Mouse (Mus musculus): Measurements from ENCODE around the gene Snrpa1. TPM values are rescaled to one million over a fixed set of nuclear protein-coding genes. Genes with fewer than 3 reads are reported as not detected.
A peak's percentile ranks its signal among the peaks of the same experiment; 100 is the strongest.
"Not testable (repeated sequence)": the region's sequence is repeated elsewhere in the genome, so short reads cannot be mapped to it uniquely, and the experiment has no call there.

Snrpa1 gene
- total and polyA plus RNA-seq, 3 experiments, result 92.9 to 157 (median 130) TPM

- Histone ChIP-seq H3K4me1 (ENCODE audit: insufficient read depth, low read depth, low read length) (no peaks in the 10 kb centered on the region), H3K36me3 (replicated peaks) (no peaks in the 10 kb centered on the region), H3K4me3 (ENCODE audit: low read depth, low read length) (no peak overlapping the region), H3K27me3 (ENCODE audit: insufficient read depth, low read length) (peaks cover 55% of the 10 kb centered on the region), H3K9me3 (replicated peaks) (no peaks in the 10 kb centered on the region)
- DNase-seq (ENCODE audit: low spot score) (no peak), ATAC-seq (ENCODE audit: extremely low read depth, insufficient number of reproducible peaks, low FRiP score, poor library complexity, severe bottlenecking) (no peak)
- TF ChIP-seq GATA2 (IDR thresholded peaks at IDR 0.05; ENCODE audit: borderline replicate concordance, low read depth, low read length) (no peak), TAL1 (conservative IDR thresholded peaks at IDR 0.05; ENCODE audit: low read depth, low read length) (no peak), GATA1 (IDR thresholded peaks at IDR 0.05; ENCODE audit: borderline replicate concordance, low read length) (no peak), CTCF (IDR thresholded peaks at IDR 0.05; ENCODE audit: low read depth, low read length) (no peak), POLR2AphosphoS5 (IDR thresholded peaks at IDR 0.05; ENCODE audit: insufficient replicate concordance, low read depth, low read length) (no peak)
Measured at GRCm38 (mm10) chr7:66047975-66048374, 10.8 kb upstream of the Snrpa1 start.

- H3K4me3 ChIP-seq (ENCODE audit: low read depth, low read length), result no peak overlapping the region
- 0 out of 2 replicates have a peak, but pooled peaks cover under 1% of the 10 kb centered on the region for H3K4me1 ChIP-seq (ENCODE audit: insufficient read depth, low read depth, low read length)
- TF ChIP-seq TAL1 (conservative IDR thresholded peaks at IDR 0.05; ENCODE audit: low read depth, low read length) (no peak), GATA1 (IDR thresholded peaks at IDR 0.05; ENCODE audit: borderline replicate concordance, low read length) (no peak), GATA2 (IDR thresholded peaks at IDR 0.05; ENCODE audit: borderline replicate concordance, low read depth, low read length) (no peak), CTCF (IDR thresholded peaks at IDR 0.05; ENCODE audit: low read depth, low read length) (no peak), POLR2AphosphoS5 (IDR thresholded peaks at IDR 0.05; ENCODE audit: insufficient replicate concordance, low read depth, low read length) (no peak)
- H3K36me3 ChIP-seq (replicated peaks), result no peaks in the 10 kb centered on the region
- H3K27me3 ChIP-seq (ENCODE audit: insufficient read depth, low read length), result peaks cover 55% of the 10 kb centered on the region
- no peak for ATAC-seq (ENCODE audit: extremely low read depth, insufficient number of reproducible peaks, low FRiP score, poor library complexity, severe bottlenecking)
- no peak for DNase-seq (ENCODE audit: low spot score)
- H3K9me3 ChIP-seq (replicated peaks), result no peaks in the 10 kb centered on the region
Measured at GRCm38 (mm10) chr7:66048446-66049230, 10.2 kb upstream of the Snrpa1 start.

DNA sequence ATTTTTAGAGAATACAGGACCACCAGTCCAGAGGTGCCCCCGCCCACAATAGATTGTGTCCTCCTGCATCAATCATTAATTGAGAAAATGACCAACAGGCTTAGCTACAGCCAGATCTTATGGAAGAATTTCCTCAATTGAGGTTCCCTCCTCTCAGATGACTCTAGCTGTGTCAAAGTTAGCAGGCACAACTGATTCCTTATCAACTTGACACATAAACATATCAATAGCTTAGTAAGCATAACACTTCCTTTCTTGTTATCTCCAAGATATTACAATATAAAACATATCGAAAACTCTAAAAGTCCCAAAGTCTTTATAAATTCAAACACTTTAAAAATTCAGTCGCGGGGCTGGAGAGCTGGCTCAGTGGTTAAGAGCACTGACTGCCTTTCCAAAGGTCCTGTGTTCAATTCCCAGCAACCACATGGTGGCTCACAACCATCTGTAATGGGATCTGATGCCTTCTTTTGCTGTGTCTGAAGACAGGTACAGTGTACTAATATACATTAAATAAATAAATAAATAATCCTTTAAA is 4.8 kb upstream of the Snrpa1 start:
- Histone ChIP-seq H3K36me3 (replicated peaks) (no peaks in the 10 kb centered on the region), H3K27me3 (ENCODE audit: insufficient read depth, low read length) (peaks cover 14% of the 10 kb centered on the region), H3K4me1 (ENCODE audit: insufficient read depth, low read depth, low read length) (peaks cover 9% of the 10 kb centered on the region), H3K9me3 (replicated peaks) (no peaks in the 10 kb centered on the region), H3K4me3 (ENCODE audit: low read depth, low read length) (no peak overlapping the region)
- TF ChIP-seq CTCF (IDR thresholded peaks at IDR 0.05; ENCODE audit: low read depth, low read length) (no peak), POLR2AphosphoS5 (IDR thresholded peaks at IDR 0.05; ENCODE audit: insufficient replicate concordance, low read depth, low read length) (no peak), TAL1 (conservative IDR thresholded peaks at IDR 0.05; ENCODE audit: low read depth, low read length) (no peak), GATA2 (IDR thresholded peaks at IDR 0.05; ENCODE audit: borderline replicate concordance, low read depth, low read length) (no peak), GATA1 (IDR thresholded peaks at IDR 0.05; ENCODE audit: borderline replicate concordance, low read length) (no peak)
- ATAC-seq (ENCODE audit: extremely low read depth, insufficient number of reproducible peaks, low FRiP score, poor library complexity, severe bottlenecking) (no peak), DNase-seq (ENCODE audit: low spot score) (no peak)

DNA sequence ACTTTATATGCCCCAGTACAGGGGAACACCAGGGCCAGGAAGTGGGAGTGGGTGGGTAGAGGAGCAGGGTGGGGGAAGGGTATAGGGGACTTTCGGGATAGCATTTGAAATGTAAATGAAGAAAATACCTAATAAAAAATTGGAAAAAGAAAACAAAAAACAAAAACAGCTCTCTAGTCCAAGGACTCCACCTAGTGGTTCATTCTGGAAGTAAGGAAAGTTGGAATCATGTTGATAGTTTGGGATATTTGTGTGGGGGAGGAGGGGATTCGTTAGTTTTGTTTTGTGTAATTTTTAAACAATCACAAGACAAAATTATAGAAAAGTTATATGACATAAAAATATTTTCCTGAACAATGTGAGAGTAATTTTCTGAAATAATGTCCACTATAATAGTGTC is 3.4 kb upstream of the Snrpa1 start:
- H3K4me1 ChIP-seq (ENCODE audit: insufficient read depth, low read depth, low read length), result peaks cover 20% of the 10 kb centered on the region
- not testable (repeated sequence) for H3K4me3 ChIP-seq (ENCODE audit: low read depth, low read length); H3K9me3 ChIP-seq (replicated peaks); H3K27me3 ChIP-seq (ENCODE audit: insufficient read depth, low read length); ATAC-seq (ENCODE audit: extremely low read depth, insufficient number of reproducible peaks, low FRiP score, poor library complexity, severe bottlenecking); DNase-seq (ENCODE audit: low spot score); H3K36me3 ChIP-seq (replicated peaks)

- ATAC-seq (ENCODE audit: extremely low read depth, insufficient number of reproducible peaks, low FRiP score, poor library complexity, severe bottlenecking), result peak; percentile 85
- TF ChIP-seq POLR2AphosphoS5 (IDR thresholded peaks at IDR 0.05; ENCODE audit: insufficient replicate concordance, low read depth, low read length) (no peak), GATA2 (IDR thresholded peaks at IDR 0.05; ENCODE audit: borderline replicate concordance, low read depth, low read length) (no peak), GATA1 (IDR thresholded peaks at IDR 0.05; ENCODE audit: borderline replicate concordance, low read length) (no peak), CTCF (IDR thresholded peaks at IDR 0.05; ENCODE audit: low read depth, low read length) (no peak), TAL1 (conservative IDR thresholded peaks at IDR 0.05; ENCODE audit: low read depth, low read length) (no peak)
- H3K9me3 ChIP-seq (replicated peaks), result no peaks in the 10 kb centered on the region
- peak overlapping the region; percentile 96 for H3K4me3 ChIP-seq (ENCODE audit: low read depth, low read length)
- H3K27me3 ChIP-seq (ENCODE audit: insufficient read depth, low read length), result no peaks in the 10 kb centered on the region
- H3K36me3 ChIP-seq (replicated peaks), result peaks cover 30% of the 10 kb centered on the region
- peak; percentile 73 for DNase-seq (ENCODE audit: low spot score)
- peaks cover 39% of the 10 kb centered on the region for H3K4me1 ChIP-seq (ENCODE audit: insufficient read depth, low read depth, low read length)
Measured at GRCm38 (mm10) chr7:66060066-66060956, 1.5 kb downstream of the Snrpa1 start.

- Histone ChIP-seq H3K27me3 (ENCODE audit: insufficient read depth, low read length) (no peaks in the 10 kb centered on the region), H3K9me3 (replicated peaks) (no peaks in the 10 kb centered on the region), H3K36me3 (replicated peaks) (peaks cover 36% of the 10 kb centered on the region), H3K4me3 (ENCODE audit: low read depth, low read length) (peak overlapping the region; percentile 96), H3K4me1 (ENCODE audit: insufficient read depth, low read depth, low read length) (peaks cover 41% of the 10 kb centered on the region)
- ATAC-seq (ENCODE audit: extremely low read depth, insufficient number of reproducible peaks, low FRiP score, poor library complexity, severe bottlenecking) (no peak), DNase-seq (ENCODE audit: low spot score) (peak; percentile 8)
- no peak for TF ChIP-seq POLR2AphosphoS5 (IDR thresholded peaks at IDR 0.05; ENCODE audit: insufficient replicate concordance, low read depth, low read length)
- TF ChIP-seq TAL1 (conservative IDR thresholded peaks at IDR 0.05; ENCODE audit: low read depth, low read length), result no peak
- TF ChIP-seq CTCF (IDR thresholded peaks at IDR 0.05; ENCODE audit: low read depth, low read length), result no peak
- no peak for TF ChIP-seq GATA2 (IDR thresholded peaks at IDR 0.05; ENCODE audit: borderline replicate concordance, low read depth, low read length)
- no peak for TF ChIP-seq GATA1 (IDR thresholded peaks at IDR 0.05; ENCODE audit: borderline replicate concordance, low read length)
Measured at GRCm38 (mm10) chr7:66061057-66061456, 2.3 kb downstream of the Snrpa1 start.
